Mouse (Mus musculus): ENCODE measurements around the gene Mamdc4. TPM values are rescaled to one million over a fixed set of nuclear protein-coding genes. Genes with fewer than 3 reads are reported as not detected.

Gene Mamdc4
- polyA plus RNA-seq (2014; fragmentation: Illumina TruSeq; extraction: RNeasy Lipid Tissue Mini Kit (QIAGEN cat#74804); ENCODE audit: low read depth, low replicate concordance): not detected

DNA sequence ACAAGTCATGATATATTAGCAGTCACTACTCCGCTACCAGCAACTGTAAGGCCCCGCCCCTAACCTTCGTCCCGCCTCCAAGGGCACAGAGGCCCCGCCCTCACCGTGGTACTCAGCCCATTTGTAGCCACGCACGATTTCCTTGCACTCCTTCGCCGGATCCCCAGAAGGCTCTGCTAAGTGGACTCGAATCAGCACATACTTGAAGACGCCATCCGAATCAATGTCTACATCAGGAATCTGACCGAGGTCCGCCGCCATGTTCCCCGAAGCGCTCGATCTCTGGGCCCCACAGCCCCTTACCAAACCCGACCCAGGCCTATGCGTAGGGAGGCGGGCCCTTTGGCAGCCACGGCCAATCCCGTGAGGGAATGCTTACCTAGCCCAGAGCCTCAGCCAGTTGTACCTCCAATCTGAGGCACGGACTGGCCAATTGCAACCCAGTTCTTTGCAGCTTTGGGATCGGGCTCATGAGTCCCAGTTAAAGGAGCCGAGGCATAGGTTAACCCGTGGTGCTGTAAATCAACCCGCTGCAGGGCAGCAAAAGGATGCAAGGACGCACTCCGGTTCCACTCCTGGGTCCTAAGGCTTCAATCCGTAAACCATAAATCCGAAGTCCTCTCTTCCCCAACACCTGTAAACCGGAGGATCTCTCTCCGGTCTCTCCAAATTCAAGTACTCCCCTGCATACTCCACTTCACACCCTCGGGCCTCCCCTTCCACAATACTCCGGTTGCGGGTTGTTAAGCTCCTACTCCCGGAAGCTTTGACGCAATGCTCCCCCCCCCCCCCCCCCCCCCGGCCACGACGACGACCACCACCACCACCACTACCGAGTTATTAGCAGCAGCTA is at the start of gene Mamdc4, which contains the start of gene Phpt1:
Gene Mamdc4 (minus strand): TSS at position 267 of the 853 bp plus-strand sequence.
Gene Phpt1 (minus strand): TSS at position 646 of the 853 bp plus-strand sequence.

GRCm38 (mm10) chr2:25621229-25622200 is 46.9 kb upstream of the Mamdc4 start, which contains the start of gene Tmem141:
Tmem141 (minus strand) TSS chr2:25622005.

DNA sequence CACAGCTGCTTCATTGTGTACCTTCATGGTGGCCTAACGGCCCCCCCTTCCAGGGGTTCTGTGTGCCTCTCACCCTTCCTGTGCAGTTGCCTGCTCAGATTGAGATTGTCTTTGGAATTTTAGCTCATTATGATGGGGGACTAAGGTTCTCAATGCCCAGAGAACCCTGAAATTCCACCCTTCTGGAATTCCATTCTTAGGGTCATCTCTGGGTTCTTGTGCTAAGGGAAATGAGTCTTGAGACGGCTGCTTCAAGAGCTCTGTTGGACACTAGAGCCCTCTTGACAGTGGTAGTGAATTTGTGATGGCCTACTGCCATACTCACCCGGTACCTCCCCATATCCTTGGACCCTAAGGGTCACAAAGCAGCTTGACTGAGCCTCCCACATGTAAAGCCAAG is 42.9 kb upstream of the Mamdc4 start, which contains the start of gene Ccdc183:
Gene Ccdc183 (minus strand): TSS at position 101 of the 400 bp plus-strand sequence.

DNA sequence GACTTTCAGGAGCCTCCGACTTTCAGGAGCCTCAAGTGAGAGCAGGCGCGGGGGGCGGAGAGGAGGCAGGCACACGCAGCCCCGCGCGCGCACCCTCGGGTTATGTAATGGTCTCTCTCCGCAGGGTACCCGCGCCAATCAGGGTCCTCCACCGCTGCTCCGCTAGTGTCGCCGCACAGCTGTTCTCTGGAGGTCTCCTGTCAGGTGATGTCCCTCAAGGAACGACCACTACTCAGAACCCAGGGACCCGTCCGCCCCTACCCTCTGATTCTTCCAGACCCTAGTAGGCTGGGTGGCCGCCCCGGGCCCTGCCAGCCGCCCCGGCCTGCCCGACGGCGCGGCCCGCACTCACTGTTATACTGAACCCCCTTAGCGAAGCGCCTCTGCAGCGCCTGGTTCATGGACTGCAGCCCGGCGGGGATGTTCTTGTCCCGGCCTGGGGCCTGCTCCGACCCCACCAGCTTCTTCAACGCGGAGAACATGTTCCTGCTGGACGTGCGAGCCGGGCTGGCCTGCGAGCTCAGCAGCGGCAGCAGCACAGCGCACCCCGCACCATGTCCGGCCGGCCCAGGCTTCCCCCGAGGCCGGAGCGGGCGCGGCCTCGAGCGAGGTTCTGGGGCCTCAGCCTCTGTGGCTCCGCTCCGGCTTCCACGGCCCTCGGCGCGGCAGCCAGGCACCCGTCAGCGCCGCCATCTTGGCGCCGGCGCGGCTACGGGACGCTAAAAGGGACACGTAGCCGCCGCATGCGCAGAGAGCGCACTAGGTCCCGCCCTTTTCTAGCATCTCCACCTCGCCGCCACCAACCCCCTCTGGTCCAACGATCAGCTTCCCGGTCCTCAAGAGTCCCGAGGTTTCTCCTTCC is 33.3 kb upstream of the Mamdc4 start, which contains the start of gene Rabl6:
Gene Rabl6 (minus strand): TSS at position 761 of the 862 bp plus-strand sequence.

GRCm38 (mm10) chr2:25581294-25581864 is 6.7 kb upstream of the Mamdc4 start, which contains the start of gene Ajm1:
Ajm1 (minus strand) TSS chr2:25581757.

GRCm38 (mm10) chr2:25557221-25557963 is 17.3 kb downstream of the Mamdc4 start, which contains the start of gene Edf1:
Edf1 (plus strand) TSS chr2:25557847.

GRCm38 (mm10) chr2:25546811-25547491 is 27.7 kb downstream of the Mamdc4 start, which contains the start of gene Traf2:
Traf2 (minus strand) TSS chr2:25546940.

Other genes starting within 250 kb of the Mamdc4 start
- gene Man1b1, start 242.5 kb downstream of the Mamdc4 start, polyA plus RNA-seq (2014; fragmentation: Illumina TruSeq; extraction: RNeasy Lipid Tissue Mini Kit (QIAGEN cat#74804); ENCODE audit: low read depth, low replicate concordance): 21.3 TPM
- gene Dpp7, start 218.5 kb downstream of the Mamdc4 start, polyA plus RNA-seq (2014; fragmentation: Illumina TruSeq; extraction: RNeasy Lipid Tissue Mini Kit (QIAGEN cat#74804); ENCODE audit: low read depth, low replicate concordance): 7.7 TPM
- gene Uap1l1, start 209.2 kb downstream of the Mamdc4 start, polyA plus RNA-seq (2014; fragmentation: Illumina TruSeq; extraction: RNeasy Lipid Tissue Mini Kit (QIAGEN cat#74804); ENCODE audit: low read depth, low replicate concordance): 3.2 TPM
- gene Sapcd2, start 202.5 kb downstream of the Mamdc4 start, polyA plus RNA-seq (2014; fragmentation: Illumina TruSeq; extraction: RNeasy Lipid Tissue Mini Kit (QIAGEN cat#74804); ENCODE audit: low read depth, low replicate concordance): 0.13 TPM
- gene Entpd2, start 179.0 kb downstream of the Mamdc4 start, polyA plus RNA-seq (2014; fragmentation: Illumina TruSeq; extraction: RNeasy Lipid Tissue Mini Kit (QIAGEN cat#74804); ENCODE audit: low read depth, low replicate concordance): 0.28 TPM
- 9.3 TPM for gene Npdc1, start 175.5 kb downstream of the Mamdc4 start, polyA plus RNA-seq (2014; fragmentation: Illumina TruSeq; extraction: RNeasy Lipid Tissue Mini Kit (QIAGEN cat#74804); ENCODE audit: low read depth, low replicate concordance)
- gene Fut7, start 151.6 kb downstream of the Mamdc4 start, polyA plus RNA-seq (2014; fragmentation: Illumina TruSeq; extraction: RNeasy Lipid Tissue Mini Kit (QIAGEN cat#74804); ENCODE audit: low read depth, low replicate concordance): not detected
- gene Abca2, start 146.1 kb downstream of the Mamdc4 start, polyA plus RNA-seq (2014; fragmentation: Illumina TruSeq; extraction: RNeasy Lipid Tissue Mini Kit (QIAGEN cat#74804); ENCODE audit: low read depth, low replicate concordance): 0.09 TPM
- gene Clic3, start 118.0 kb downstream of the Mamdc4 start, polyA plus RNA-seq (2014; fragmentation: Illumina TruSeq; extraction: RNeasy Lipid Tissue Mini Kit (QIAGEN cat#74804); ENCODE audit: low read depth, low replicate concordance): not detected
- 2.6 TPM for gene Paxx, start 113.8 kb downstream of the Mamdc4 start, polyA plus RNA-seq (2014; fragmentation: Illumina TruSeq; extraction: RNeasy Lipid Tissue Mini Kit (QIAGEN cat#74804); ENCODE audit: low read depth, low replicate concordance)
- not detected for gene Ptgds, start 104.8 kb downstream of the Mamdc4 start, polyA plus RNA-seq (2014; fragmentation: Illumina TruSeq; extraction: RNeasy Lipid Tissue Mini Kit (QIAGEN cat#74804); ENCODE audit: low read depth, low replicate concordance)
- not detected for gene Lcn12, start 80.9 kb downstream of the Mamdc4 start, polyA plus RNA-seq (2014; fragmentation: Illumina TruSeq; extraction: RNeasy Lipid Tissue Mini Kit (QIAGEN cat#74804); ENCODE audit: low read depth, low replicate concordance)
- 1.5 TPM for gene Fbxw5, start 74.1 kb downstream of the Mamdc4 start, polyA plus RNA-seq (2014; fragmentation: Illumina TruSeq; extraction: RNeasy Lipid Tissue Mini Kit (QIAGEN cat#74804); ENCODE audit: low read depth, low replicate concordance)
- gene C8g, start 73.1 kb downstream of the Mamdc4 start, polyA plus RNA-seq (2014; fragmentation: Illumina TruSeq; extraction: RNeasy Lipid Tissue Mini Kit (QIAGEN cat#74804); ENCODE audit: low read depth, low replicate concordance): not detected
- 0.95 TPM for gene Traf2, start 27.9 kb downstream of the Mamdc4 start, polyA plus RNA-seq (2014; fragmentation: Illumina TruSeq; extraction: RNeasy Lipid Tissue Mini Kit (QIAGEN cat#74804); ENCODE audit: low read depth, low replicate concordance)
- gene Edf1, start 17.0 kb downstream of the Mamdc4 start, polyA plus RNA-seq (2014; fragmentation: Illumina TruSeq; extraction: RNeasy Lipid Tissue Mini Kit (QIAGEN cat#74804); ENCODE audit: low read depth, low replicate concordance): 2.6 TPM
- not detected for gene Phpt1, start 379 bp upstream of the Mamdc4 start, polyA plus RNA-seq (2014; fragmentation: Illumina TruSeq; extraction: RNeasy Lipid Tissue Mini Kit (QIAGEN cat#74804); ENCODE audit: low read depth, low replicate concordance)
- not detected for gene Ajm1, start 6.9 kb upstream of the Mamdc4 start, polyA plus RNA-seq (2014; fragmentation: Illumina TruSeq; extraction: RNeasy Lipid Tissue Mini Kit (QIAGEN cat#74804); ENCODE audit: low read depth, low replicate concordance)
- 29.1 TPM for gene Rabl6, start 33.7 kb upstream of the Mamdc4 start, polyA plus RNA-seq (2014; fragmentation: Illumina TruSeq; extraction: RNeasy Lipid Tissue Mini Kit (QIAGEN cat#74804); ENCODE audit: low read depth, low replicate concordance)
- gene Ccdc183, start 42.8 kb upstream of the Mamdc4 start, polyA plus RNA-seq (2014; fragmentation: Illumina TruSeq; extraction: RNeasy Lipid Tissue Mini Kit (QIAGEN cat#74804); ENCODE audit: low read depth, low replicate concordance): not detected
- gene Tmem141, start 47.2 kb upstream of the Mamdc4 start, polyA plus RNA-seq (2014; fragmentation: Illumina TruSeq; extraction: RNeasy Lipid Tissue Mini Kit (QIAGEN cat#74804); ENCODE audit: low read depth, low replicate concordance): 3.3 TPM
- 7.5 TPM for gene Fcna, start 53.2 kb upstream of the Mamdc4 start, polyA plus RNA-seq (2014; fragmentation: Illumina TruSeq; extraction: RNeasy Lipid Tissue Mini Kit (QIAGEN cat#74804); ENCODE audit: low read depth, low replicate concordance)
- gene Lcn8, start 78.3 kb upstream of the Mamdc4 start, polyA plus RNA-seq (2014; fragmentation: Illumina TruSeq; extraction: RNeasy Lipid Tissue Mini Kit (QIAGEN cat#74804); ENCODE audit: low read depth, low replicate concordance): not detected
- gene Lcn5, start 83.1 kb upstream of the Mamdc4 start, polyA plus RNA-seq (2014; fragmentation: Illumina TruSeq; extraction: RNeasy Lipid Tissue Mini Kit (QIAGEN cat#74804); ENCODE audit: low read depth, low replicate concordance): not detected
- not detected for gene Lcn6, start 101.9 kb upstream of the Mamdc4 start, polyA plus RNA-seq (2014; fragmentation: Illumina TruSeq; extraction: RNeasy Lipid Tissue Mini Kit (QIAGEN cat#74804); ENCODE audit: low read depth, low replicate concordance)
- gene Lcn10, start 107.9 kb upstream of the Mamdc4 start, polyA plus RNA-seq (2014; fragmentation: Illumina TruSeq; extraction: RNeasy Lipid Tissue Mini Kit (QIAGEN cat#74804); ENCODE audit: low read depth, low replicate concordance): not detected
- gene Obp2a, start 125.2 kb upstream of the Mamdc4 start, polyA plus RNA-seq (2014; fragmentation: Illumina TruSeq; extraction: RNeasy Lipid Tissue Mini Kit (QIAGEN cat#74804); ENCODE audit: low read depth, low replicate concordance): not detected
- gene Bmyc, start 131.9 kb upstream of the Mamdc4 start, polyA plus RNA-seq (2014; fragmentation: Illumina TruSeq; extraction: RNeasy Lipid Tissue Mini Kit (QIAGEN cat#74804); ENCODE audit: low read depth, low replicate concordance): 5.0 TPM
- gene Obp2b, start 162.2 kb upstream of the Mamdc4 start, polyA plus RNA-seq (2014; fragmentation: Illumina TruSeq; extraction: RNeasy Lipid Tissue Mini Kit (QIAGEN cat#74804); ENCODE audit: low read depth, low replicate concordance): not detected
- gene Lcn3, start 190.7 kb upstream of the Mamdc4 start, polyA plus RNA-seq (2014; fragmentation: Illumina TruSeq; extraction: RNeasy Lipid Tissue Mini Kit (QIAGEN cat#74804); ENCODE audit: low read depth, low replicate concordance): not detected
- not detected for gene Lcn11, start 202.2 kb upstream of the Mamdc4 start, polyA plus RNA-seq (2014; fragmentation: Illumina TruSeq; extraction: RNeasy Lipid Tissue Mini Kit (QIAGEN cat#74804); ENCODE audit: low read depth, low replicate concordance)
- not detected for gene Gm13539, start 207.4 kb upstream of the Mamdc4 start, polyA plus RNA-seq (2014; fragmentation: Illumina TruSeq; extraction: RNeasy Lipid Tissue Mini Kit (QIAGEN cat#74804); ENCODE audit: low read depth, low replicate concordance)
- not detected for gene Glt6d1, start 241.0 kb upstream of the Mamdc4 start, polyA plus RNA-seq (2014; fragmentation: Illumina TruSeq; extraction: RNeasy Lipid Tissue Mini Kit (QIAGEN cat#74804); ENCODE audit: low read depth, low replicate concordance)
- gene Lcn9, start 248.3 kb upstream of the Mamdc4 start, polyA plus RNA-seq (2014; fragmentation: Illumina TruSeq; extraction: RNeasy Lipid Tissue Mini Kit (QIAGEN cat#74804); ENCODE audit: low read depth, low replicate concordance): not detected